Mouse (Mus musculus): Measurements from ENCODE around the gene Timm8a2. TPM values are rescaled to one million over a fixed set of nuclear protein-coding genes. Genes with fewer than 3 reads are reported as not detected.

The Timm8a2 gene
- not detected in 2 replicates for polyA plus RNA-seq (2012; rRNA removed; ENCODE audit: low replicate concordance)

GRCm38 (mm10) chr14:122034451-122034850 is at the start of gene Timm8a2:
Gene Timm8a2, plus strand, starts transcription at chr14:122034674.

Other genes with a start within 250 kb of the Timm8a2 start
- 32.4 and 42.1 TPM in 2 replicates for gene Dock9, start 236.8 kb upstream of the Timm8a2 start, polyA plus RNA-seq (2012; rRNA removed; ENCODE audit: low replicate concordance)
- gene Ubac2, start 156.1 kb upstream of the Timm8a2 start, polyA plus RNA-seq (2012; rRNA removed; ENCODE audit: low replicate concordance) = 48.7 and 61.7 TPM in 2 replicates
- 0.82 and 2.6 TPM in 2 replicates for gene Gpr18, start 118.9 kb upstream of the Timm8a2 start, polyA plus RNA-seq (2012; rRNA removed; ENCODE audit: low replicate concordance)
- gene Gpr183, start 69.5 kb upstream of the Timm8a2 start, polyA plus RNA-seq (2012; rRNA removed; ENCODE audit: low replicate concordance) = 2.8 and 4.2 TPM in 2 replicates
- 77.6 and 171 TPM in 2 replicates for gene Tm9sf2, start 72.4 kb downstream of the Timm8a2 start, polyA plus RNA-seq (2012; rRNA removed; ENCODE audit: low replicate concordance)
- gene Clybl, start 147.0 kb downstream of the Timm8a2 start, polyA plus RNA-seq (2012; rRNA removed; ENCODE audit: low replicate concordance) = 30.5 and 88.4 TPM in 2 replicates